Mouse (Mus musculus): Measurements from ENCODE around the gene Znhit2. TPM values are rescaled to one million over a fixed set of nuclear protein-coding genes. Genes with fewer than 3 reads are reported as not detected.

The Znhit2 gene
- 31.8 and 33.0 TPM in 2 replicates for polyA plus RNA-seq (2012; rRNA removed)

DNA sequence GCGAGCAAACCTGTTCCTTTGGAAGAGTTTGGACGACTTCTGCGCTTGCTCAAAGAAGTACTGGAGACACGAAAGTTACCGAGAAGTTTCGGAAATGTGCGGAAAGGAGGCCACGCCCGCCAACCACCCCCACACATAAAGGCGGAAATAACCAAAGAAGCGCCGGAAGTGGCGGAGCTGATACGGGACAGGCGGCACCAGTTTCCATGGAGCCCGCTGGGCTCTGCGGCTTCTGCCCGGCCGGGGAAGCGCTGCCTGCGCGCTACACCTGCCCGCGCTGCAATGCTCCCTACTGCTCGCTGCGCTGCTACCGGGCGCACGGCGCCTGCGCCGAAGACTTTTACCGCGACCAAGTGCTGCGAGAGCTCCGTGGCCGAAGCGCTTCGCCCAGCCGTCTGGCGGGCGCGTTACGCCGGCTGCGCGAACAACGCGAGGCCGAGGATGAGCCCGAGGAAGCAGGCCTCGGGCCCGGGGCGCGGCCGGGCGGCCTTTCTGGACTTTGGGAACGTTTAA, at the start of gene Znhit2:
TSS of gene Znhit2 (plus strand) at position 172 of the 513 bp plus-strand sequence.

DNA sequence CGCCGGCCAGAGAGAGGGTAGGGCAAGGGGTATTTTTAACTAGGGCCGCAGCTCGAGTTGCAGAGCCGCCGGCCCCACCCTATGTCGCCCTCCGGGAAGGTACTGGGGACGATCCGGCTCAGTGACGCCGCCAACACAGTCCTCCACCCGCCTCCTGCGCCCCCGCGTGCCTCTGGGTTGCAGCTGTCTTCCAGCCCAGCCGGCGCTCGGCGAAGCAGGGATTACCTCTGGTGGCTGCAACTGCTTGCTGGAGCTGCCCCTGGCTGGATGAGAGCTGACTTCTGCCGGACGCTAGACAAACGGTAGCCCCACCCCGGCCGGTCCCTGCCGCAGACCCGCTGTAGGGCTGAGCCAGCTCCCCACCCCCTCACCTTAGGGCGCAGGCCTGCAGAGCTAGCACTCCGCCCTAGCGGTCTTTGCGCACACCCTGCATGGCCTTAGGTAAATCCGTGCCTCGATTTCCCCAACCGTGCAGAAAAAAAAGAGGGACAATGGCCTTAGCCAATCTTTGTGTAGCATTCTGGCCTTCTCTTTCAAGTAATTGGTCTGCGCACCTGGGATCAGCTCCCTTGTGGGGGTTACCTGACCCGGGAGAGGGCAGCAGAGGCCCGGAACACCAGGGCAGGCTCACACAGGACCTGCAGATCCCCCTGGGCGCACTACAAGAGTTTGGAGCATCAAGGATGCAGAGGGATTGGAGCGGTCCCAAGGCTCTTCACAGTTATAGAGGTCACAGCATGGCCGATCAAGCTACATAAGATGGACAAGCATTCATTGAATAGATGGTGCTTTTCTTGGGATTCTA, 45.3 kb upstream of the Znhit2 start, which contains the start of gene Capn1:
TSS of gene Capn1 (minus strand) at position 387 of the 805 bp plus-strand sequence.

DNA sequence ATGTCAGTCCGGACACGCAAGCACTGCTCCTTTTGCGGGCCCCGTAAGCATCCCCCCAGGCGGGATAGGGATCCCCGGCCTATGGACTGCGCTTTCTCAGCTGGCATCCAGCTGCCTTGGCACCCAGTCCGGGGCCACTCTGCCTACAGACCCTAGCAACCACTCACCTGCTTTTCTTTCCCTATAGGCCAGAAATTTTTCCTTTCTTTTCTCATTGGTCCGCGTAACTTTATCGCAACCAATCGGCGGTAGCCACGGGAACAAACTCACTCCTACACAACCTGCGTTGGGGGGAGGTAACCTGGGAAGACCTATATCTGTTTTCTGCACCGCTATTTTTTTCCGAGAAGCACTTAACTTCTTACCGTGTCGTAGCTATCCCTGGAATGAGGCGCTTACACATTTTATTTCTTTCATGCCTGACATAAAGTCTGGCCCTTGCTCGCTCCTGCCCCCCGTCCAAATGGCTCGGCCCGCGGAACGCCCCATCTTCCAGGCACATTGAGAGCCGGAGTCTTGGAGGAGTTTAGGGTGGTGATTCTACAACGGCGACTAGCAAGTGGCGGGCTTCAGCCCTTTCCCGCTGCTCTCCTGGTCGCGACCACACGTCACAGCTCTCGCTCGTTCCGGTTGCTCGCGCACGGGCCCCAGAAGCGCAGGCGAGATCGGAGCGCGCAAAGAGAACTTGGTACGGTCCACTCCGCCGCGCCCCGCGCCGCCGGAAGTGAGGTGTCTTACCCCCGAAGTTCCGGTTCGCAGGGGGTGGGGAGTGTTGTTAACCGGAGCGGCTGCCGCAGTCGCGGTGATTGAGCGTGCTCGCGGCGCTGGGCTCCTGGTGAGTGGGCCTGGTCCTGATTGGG, 14.5 kb upstream of the Znhit2 start, which contains the start of gene Syvn1:
TSS of gene Syvn1 (plus strand) at position 283 of the 860 bp plus-strand sequence.

DNA sequence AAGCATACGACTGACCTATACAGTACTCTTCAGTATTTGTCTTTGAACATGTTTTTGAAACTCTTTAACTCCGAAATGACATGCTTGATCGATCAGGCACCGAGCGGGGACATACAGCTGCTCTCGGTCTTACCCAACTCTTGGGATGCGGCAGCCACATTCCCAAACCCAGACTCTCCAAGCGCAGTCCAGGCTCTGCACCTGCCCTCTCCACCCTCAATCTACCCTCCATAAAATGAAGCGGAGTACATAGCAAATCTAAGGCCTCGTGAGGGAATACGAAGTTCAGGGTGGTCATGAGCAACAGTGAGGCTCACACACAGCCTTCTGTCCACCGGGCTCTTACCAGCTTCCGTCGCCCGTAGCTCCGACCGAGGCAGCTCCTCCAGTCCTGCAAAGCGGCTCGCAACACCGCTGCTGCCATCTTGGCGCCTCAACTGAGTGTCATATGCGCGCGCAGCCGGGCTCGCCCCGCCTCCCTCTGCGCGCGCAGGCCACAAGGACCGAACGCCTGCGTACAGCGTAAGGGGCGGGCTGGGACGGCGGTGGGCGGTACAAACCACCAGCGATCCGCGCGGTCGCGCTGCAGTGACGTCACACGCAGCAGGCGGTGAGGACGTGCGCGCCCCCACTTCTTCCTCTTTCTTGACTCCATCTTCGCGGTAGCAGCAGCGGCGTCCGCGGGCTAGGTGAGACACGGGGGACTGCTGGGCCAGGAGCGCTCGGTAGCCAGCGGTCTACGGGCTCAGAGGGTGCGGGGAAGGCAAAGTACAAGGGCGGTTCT, 3.5 kb upstream of the Znhit2 start, which contains the start of the genes Mrpl49 and Fau:
TSS of gene Mrpl49 (minus strand) at position 473 of the 784 bp plus-strand sequence.
TSS of gene Fau (plus strand) at position 532 of the 784 bp plus-strand sequence.

DNA sequence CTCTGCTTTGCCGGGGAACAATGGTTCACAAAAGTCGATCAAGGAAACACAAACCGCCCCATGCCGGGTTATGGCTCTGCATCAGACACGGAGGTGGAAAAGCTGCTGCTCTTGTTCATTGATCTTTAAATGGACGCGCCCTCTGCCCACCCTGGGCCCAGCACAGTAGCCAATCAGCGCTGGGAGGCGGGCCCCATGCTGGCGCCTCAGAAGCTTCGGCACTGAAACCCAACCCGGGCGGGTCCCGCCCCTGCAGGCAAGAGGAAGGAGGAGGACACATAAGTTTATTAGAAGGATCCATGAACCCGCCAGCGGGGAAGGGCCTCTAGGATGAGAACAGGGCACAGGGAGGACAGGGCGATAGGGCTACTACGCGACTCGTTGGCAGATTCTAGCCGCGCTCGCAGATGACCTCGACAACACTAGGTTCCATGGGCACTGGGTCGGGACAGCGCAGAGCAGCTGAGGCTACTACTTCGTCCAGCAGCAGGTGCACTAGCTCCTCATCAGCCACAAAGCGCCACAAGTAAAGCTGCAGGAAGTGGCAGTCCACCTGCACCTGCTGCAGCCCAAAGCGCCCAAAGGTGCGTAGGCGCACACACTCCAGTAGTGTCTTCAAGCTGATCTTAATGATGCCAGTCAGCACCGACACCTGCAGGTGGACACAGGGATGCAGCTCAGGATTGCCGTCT, 6.9 kb downstream of the Znhit2 start, which contains the start of gene Tm7sf2:
TSS of gene Tm7sf2 (minus strand) at position 650 of the 692 bp plus-strand sequence.

DNA sequence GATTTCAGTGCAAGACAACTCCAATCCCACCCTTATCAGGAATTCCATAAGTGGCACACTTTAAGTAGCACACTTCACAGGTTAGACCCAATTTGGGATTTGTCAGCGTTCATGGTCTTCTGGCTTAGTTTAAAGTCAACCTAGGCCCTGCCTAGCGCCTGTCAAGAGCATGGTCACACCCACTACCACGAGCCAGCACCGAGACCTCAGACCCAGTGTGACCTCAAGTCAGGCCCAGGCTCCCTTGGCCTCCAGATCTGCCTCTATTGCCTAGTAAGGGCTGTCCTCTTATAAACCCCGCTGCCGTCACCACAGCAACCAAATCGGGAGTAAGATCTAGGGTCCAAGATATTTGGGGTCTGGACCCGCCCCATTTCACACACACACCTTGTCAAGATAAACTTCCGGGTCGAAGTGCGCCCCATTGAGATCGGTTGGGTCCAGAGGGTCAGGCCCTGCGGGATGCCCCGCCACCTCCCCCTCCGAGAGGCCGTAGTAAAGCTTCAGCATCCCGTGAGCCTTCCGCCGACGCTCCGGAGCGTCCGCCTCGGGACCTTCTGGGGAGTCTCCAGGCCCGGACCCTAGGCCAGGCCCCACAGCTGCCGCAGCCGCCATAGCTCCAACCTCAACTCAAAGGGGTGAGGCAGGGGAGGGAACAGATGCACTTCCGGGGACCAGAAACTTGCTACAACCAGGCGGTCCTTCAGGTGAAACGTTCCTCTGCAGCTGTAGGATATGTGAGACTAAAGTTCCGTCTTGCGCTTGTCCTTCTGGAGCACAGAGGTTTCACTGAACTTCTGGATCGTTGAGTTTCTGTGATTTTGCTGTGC, 15.8 kb downstream of the Znhit2 start, which contains the start of gene Vps51:
TSS of gene Vps51 (minus strand) at position 668 of the 830 bp plus-strand sequence.

DNA sequence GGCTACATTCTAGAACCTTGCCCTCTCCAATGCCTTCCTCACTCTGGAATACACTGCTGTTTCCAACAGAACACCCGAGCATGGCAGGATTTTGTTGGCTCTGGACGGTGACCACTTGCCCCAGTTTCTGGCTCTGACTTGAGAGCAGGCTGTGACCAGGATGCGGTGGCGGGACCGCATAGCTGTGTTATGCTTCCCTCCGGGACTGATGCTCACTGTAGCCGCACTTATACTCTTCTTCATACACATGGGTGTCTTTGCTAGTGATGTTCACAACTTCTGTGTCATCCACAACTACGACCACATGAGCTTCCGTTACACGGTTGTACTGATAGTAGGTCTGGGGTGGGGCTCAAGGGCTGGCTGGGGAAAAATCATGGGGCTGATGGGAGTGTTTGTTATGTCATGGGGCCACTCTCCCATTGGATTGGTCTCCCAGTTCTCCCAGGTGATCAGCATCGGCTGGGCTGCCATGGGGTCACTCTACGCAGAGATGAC, 19.0 kb downstream of the Znhit2 start, which contains the start of gene Tmem262:
TSS of gene Tmem262 (plus strand) at position 51 of the 498 bp plus-strand sequence.

DNA sequence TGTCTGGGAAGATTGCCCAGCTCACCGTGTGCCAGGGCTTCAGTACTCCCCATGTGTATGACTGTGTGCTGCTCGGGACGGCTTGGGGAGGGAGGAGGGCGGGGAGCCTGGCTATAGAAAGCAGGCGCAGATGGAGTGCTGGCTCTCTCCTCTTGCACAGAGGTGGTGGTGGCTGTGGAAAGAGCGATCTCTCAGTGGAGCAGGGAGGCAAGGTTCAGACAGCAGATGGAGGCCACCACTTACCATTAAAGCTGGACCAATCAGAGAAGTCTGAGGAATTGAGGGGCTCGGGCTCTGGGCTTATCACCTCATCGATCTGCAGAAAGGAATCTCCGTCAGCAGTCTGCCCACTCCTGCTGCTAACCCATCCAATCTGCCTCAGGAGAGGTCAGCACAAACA, 21.2 kb downstream of the Znhit2 start, which contains the start of gene Gm28374:
TSS of gene Gm28374 (minus strand) at position 101 of the 400 bp plus-strand sequence.

DNA sequence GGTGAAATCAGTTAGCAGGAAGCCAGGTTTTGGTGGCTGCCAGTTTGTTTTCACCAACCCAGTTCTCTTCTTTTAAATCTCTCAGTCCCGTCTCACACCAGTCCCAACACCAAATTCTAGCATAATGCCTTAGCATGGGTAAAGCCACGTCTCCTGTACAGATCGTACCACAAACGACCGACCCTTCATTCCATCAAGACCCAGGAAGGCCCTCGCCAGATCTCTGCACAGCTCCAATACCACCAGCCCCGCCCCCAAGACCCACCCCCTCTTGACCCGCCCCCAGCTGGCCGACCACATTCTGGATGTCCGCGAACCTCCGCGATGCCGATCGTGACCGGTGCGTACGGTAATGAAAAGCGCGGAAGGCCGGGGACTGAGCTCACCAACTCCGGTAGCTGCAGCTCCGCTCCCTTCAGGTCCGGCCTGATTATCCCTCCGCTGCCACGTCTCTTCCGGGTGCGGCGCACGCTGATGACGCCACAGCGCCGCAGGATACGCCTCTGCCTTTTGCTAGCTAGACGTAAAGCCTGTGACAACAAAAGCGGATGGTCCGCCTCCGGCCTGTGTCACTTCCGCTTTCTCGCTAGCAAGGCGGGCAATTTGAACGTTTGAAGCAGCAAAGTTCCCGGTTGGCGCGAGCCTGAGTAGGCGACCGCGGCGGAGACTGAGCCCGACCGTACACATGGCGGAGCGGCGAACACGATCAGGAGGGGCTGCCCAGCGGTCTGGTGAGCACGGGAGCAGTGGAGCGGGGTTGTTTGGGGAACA, 23.7 kb downstream of the Znhit2 start, which contains the start of the genes Zfpl1 and Cdca5:
TSS of gene Zfpl1 (minus strand) at position 479 of the 771 bp plus-strand sequence.
TSS of gene Cdca5 (plus strand) at position 506 of the 771 bp plus-strand sequence.

DNA sequence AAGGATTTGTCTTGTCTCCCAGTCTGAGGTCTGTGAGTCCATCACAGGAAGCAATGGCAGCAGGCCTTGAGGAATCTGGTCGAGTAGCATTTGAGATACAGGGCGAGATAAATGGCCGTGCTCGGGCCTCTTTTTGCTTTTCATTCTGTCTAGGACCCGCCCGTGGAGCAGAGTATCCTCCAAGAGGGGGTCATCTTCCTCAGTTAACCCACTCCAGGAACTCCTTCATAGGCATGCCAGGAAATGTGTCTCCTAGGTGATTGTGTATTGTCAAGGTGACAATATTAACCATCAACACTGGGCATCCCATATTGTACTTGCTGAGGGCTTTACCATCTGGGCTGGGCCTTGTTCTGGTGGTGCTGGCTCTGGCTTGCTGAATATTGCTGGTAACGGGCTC, 33.1 kb downstream of the Znhit2 start, which contains the start of gene AC131692.1:
TSS of gene AC131692.1 (plus strand) at position 301 of the 400 bp plus-strand sequence.

DNA sequence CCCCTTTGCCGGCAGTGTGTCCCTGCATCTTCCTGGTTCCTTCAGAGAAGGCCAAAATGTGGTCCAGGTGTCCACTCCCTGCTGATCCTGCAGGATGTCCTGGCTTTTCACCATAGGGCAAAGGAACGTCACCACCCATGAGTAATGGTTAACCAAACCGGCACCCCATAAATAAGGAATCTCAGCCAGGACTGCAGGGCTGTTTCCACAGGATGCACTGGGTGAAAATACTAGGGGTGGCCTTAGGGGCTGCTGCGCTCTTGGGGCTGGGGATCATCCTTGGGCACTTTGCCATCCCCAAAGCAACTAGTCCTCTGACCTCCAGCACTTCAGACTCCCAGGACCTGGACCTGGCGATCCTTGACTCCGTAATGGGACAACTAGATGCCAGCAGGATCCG, 44.6 kb downstream of the Znhit2 start, which contains the start of gene Naaladl1:
TSS of gene Naaladl1 (plus strand) at position 197 of the 400 bp plus-strand sequence.

Other genes with a start within 250 kb of the Znhit2 start
- 11.8 and 12.2 TPM in 2 replicates for gene Frmd8, start 185.9 kb upstream of the Znhit2 start, polyA plus RNA-seq (2012; rRNA removed)
- 3.2 TPM in 2 replicates for gene Slc25a45, start 183.4 kb upstream of the Znhit2 start, polyA plus RNA-seq (2012; rRNA removed)
- 12.6 and 14.4 TPM in 2 replicates for gene Tigd3, start 167.0 kb upstream of the Znhit2 start, polyA plus RNA-seq (2012; rRNA removed)
- gene Dpf2, start 148.2 kb upstream of the Znhit2 start, polyA plus RNA-seq (2012; rRNA removed) = 147 and 151 TPM in 2 replicates
- 17.8 and 18.1 TPM in 2 replicates for gene Cdc42ep2, start 136.4 kb upstream of the Znhit2 start, polyA plus RNA-seq (2012; rRNA removed)
- gene Pola2, start 97.0 kb upstream of the Znhit2 start, polyA plus RNA-seq (2012; rRNA removed) = 27.5 and 30.6 TPM in 2 replicates
- not detected in 2 replicates for gene Slc22a20, start 75.0 kb upstream of the Znhit2 start, polyA plus RNA-seq (2012; rRNA removed)
- 8.7 and 8.9 TPM in 2 replicates for gene Capn1, start 45.3 kb upstream of the Znhit2 start, polyA plus RNA-seq (2012; rRNA removed)
- gene Syvn1, start 14.6 kb upstream of the Znhit2 start, polyA plus RNA-seq (2012; rRNA removed) = 19.9 and 20.2 TPM in 2 replicates
- 44.9 and 46.3 TPM in 2 replicates for gene Mrpl49, start 3.4 kb upstream of the Znhit2 start, polyA plus RNA-seq (2012; rRNA removed)
- gene Fau, start 3.3 kb upstream of the Znhit2 start, polyA plus RNA-seq (2012; rRNA removed) = 1,265 and 1,281 TPM in 2 replicates
- 99.6 and 104 TPM in 2 replicates for gene Tm7sf2, start 7.2 kb downstream of the Znhit2 start, polyA plus RNA-seq (2012; rRNA removed)
- gene Vps51, start 16.0 kb downstream of the Znhit2 start, polyA plus RNA-seq (2012; rRNA removed) = 87.7 and 91.1 TPM in 2 replicates
- 0.17 TPM in 1 of 2 replicates, not detected in the other for gene Tmem262, start 18.8 kb downstream of the Znhit2 start, polyA plus RNA-seq (2012; rRNA removed)
- 1.5 and 1.6 TPM in 2 replicates for gene Gm28374, start 21.1 kb downstream of the Znhit2 start, polyA plus RNA-seq (2012; rRNA removed)
- gene Zfpl1, start 23.8 kb downstream of the Znhit2 start, polyA plus RNA-seq (2012; rRNA removed) = 86.3 and 98.7 TPM in 2 replicates
- 4.4 and 4.7 TPM in 2 replicates for gene Cdca5, start 23.8 kb downstream of the Znhit2 start, polyA plus RNA-seq (2012; rRNA removed)
- 0.09 and 0.18 TPM in 2 replicates for gene AC131692.1, start 33.2 kb downstream of the Znhit2 start, polyA plus RNA-seq (2012; rRNA removed)
- 0.59 and 0.63 TPM in 2 replicates for gene Naaladl1, start 44.6 kb downstream of the Znhit2 start, polyA plus RNA-seq (2012; rRNA removed)
- 51.8 and 53.5 TPM in 2 replicates for gene Sac3d1, start 57.5 kb downstream of the Znhit2 start, polyA plus RNA-seq (2012; rRNA removed)
- gene Snx15, start 67.1 kb downstream of the Znhit2 start, polyA plus RNA-seq (2012; rRNA removed) = 55.8 and 56.8 TPM in 2 replicates
- 0.15 TPM in 1 of 2 replicates, not detected in the other for gene Batf2, start 79.8 kb downstream of the Znhit2 start, polyA plus RNA-seq (2012; rRNA removed)
- gene Arl2, start 80.4 kb downstream of the Znhit2 start, polyA plus RNA-seq (2012; rRNA removed) = 107 and 108 TPM in 2 replicates
- 0.05 TPM in 1 of 2 replicates, not detected in the other for gene Majin, start 123.2 kb downstream of the Znhit2 start, polyA plus RNA-seq (2012; rRNA removed)
- gene Gpha2, start 165.2 kb downstream of the Znhit2 start, polyA plus RNA-seq (2012; rRNA removed) = 0.11 TPM in 1 of 2 replicates, not detected in the other
- gene Ppp2r5b, start 174.7 kb downstream of the Znhit2 start, polyA plus RNA-seq (2012; rRNA removed) = 152 TPM in 2 replicates
- 17.8 and 20.5 TPM in 2 replicates for gene Atg2a, start 180.5 kb downstream of the Znhit2 start, polyA plus RNA-seq (2012; rRNA removed)
- 147 and 154 TPM in 2 replicates for gene Ehd1, start 215.5 kb downstream of the Znhit2 start, polyA plus RNA-seq (2012; rRNA removed)
- gene Cdc42bpg, start 245.3 kb downstream of the Znhit2 start, polyA plus RNA-seq (2012; rRNA removed) = 3.8 and 3.9 TPM in 2 replicates

All from central nervous system, embryonic 18 days (tissue).